Mouse (Mus musculus) gastrocnemius, adult 2 months (tissue): ENCODE data around the gene Nmnat1. TPM values are rescaled to one million over a fixed set of nuclear protein-coding genes. Genes with fewer than 3 reads are reported as not detected.

Source experiments
- DNase-seq: peaks from one replicate; pipeline ENCODE4 v3.0.0; 2022
- H3K27ac ChIP-seq: fragments of 200-600 bp; 2 replicates; pipeline ENCODE4 v1.8.1; 2022; ENCODE audit warnings: mild to moderate bottlenecking
- H3K4me3 ChIP-seq: fragments of 200-600 bp; 2 replicates; pipeline ENCODE4 v1.8.1; 2022; ENCODE audit warnings: mild to moderate bottlenecking, moderate library complexity
- CTCF ChIP-seq: fragments of 200-600 bp; IDR thresholded peaks from 2 replicates; pipeline ENCODE4 v1.8.1; 2022; ENCODE audit warnings: antibody characterized with exemption, mild to moderate bottlenecking, moderate library complexity
- intact Hi-C: fragments of 180-260 bp; cut with DNase I; formaldehyde crosslinking; loops from one replicate; pipeline ENCODE4 v1.15.1; 2025
- total RNA-seq, 2 experiments: library from RNA; stranded (reverse); gene quantifications; 2 replicates each; pipeline ENCODE4 v1.2.3; 2021

The Nmnat1 gene
- total RNA-seq, 2 experiments from 2014 or later = 30.0 to 32.7 TPM

DNA sequence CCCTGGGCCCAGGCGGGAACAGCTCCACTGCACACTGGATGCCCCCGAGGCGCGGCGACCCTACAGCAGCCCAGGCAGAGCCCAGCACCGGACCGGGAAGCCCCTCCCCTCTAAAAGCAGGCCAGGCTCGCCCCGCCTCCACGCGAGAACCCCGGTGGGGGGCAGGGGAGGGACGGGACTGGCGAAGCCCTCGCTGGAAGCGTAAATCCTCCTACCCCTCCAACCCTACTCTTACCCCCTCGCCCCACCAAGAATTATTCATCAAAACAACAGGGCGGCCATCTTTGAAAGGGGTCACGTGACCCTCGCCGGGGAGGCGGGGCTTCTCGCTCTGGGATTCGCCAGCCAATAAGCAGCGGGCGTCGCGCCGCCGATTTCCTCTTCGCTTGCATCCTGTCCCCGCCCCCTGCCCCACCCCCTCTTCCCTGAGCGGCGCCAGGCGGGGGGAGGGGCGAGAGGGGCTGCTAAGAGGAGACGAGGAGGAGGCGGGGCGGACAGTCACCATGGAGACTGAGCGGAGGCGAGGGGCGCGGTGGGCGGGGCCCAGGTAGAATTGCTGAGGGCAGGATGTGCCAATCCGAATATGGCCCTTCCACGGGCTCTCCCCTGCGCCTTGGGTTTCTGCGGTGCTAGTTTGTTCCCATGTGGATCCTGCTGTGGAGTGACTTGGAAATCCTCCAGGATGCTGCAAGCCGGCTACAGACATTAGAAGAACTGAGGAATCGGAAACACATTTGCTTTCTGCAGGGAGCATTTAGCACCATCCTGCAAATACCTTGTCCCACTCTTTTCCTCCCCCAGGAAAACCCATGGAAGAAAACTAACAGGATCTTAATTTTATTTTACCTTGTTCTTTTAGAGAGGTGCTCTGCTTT is 58.4 kb downstream of the Nmnat1 start, which contains the start of gene Ube4b:
Gene Ube4b (minus strand): TSS at position 425 of the 875 bp plus-strand sequence.
- intact Hi-C loops = no loop called here
- no peak for TF ChIP-seq CTCF
- Histone ChIP-seq H3K4me3 (peak within 1 kb of the TSS; percentile 99), H3K27ac (peak within 1 kb of the TSS; percentile 99)
- DNase-seq = peak; percentile 97

DNA sequence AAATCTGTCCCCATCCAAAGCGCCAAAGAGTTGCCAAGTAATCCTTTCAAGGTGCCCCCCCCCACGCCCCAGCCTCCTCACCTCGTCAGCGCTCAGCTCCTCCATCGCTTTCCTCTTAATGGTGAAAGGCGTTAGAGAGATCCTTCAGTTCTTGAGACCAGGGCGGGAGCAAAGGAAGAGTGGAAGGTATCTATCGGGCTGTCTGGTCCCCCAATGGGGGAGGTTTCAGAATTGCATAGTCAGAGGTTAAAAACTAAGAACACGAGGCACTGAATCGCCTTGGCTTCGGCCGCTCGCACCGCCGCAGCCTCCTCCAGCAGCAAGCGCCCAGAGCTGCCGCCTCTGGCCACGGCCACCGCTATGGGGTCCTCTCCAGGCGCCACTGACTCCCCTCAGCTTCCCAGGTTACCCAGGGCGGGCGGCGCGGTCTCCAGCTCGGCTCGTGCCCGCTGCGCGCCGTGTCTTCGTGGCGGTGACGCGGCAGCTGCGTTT is 59.2 kb downstream of the Nmnat1 start:
- Histone ChIP-seq H3K27ac (peak overlapping the region; percentile 99), H3K4me3 (peak overlapping the region; percentile 99)
- TF ChIP-seq CTCF = no peak
- intact Hi-C loops = no loop called here
- peak; percentile 59 for DNase-seq

DNA sequence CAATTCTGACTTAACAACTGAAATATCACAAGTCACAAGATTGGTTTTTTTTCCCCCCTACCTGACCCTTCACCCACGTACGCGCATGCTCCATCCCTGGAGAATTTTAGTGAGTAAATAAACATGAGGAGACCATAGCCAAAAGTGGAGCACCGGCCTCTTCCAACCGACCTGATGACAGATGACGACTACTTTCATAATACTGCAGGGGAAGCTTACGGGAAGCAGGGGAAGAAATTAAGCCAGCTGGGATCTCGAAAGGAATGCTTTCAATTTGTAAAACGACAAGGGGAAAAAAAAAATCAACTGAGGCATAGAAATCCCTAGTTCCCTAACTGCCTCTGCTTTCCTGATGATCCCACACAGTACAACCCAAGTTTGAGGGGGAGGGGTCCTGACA is 60.2 kb downstream of the Nmnat1 start:
- TF ChIP-seq CTCF = no peak
- peak overlapping the region; percentile 99 for H3K4me3 ChIP-seq
- DNase-seq = no peak
- H3K27ac ChIP-seq = peak overlapping the region; percentile 99
- intact Hi-C loops = no loop called here

DNA sequence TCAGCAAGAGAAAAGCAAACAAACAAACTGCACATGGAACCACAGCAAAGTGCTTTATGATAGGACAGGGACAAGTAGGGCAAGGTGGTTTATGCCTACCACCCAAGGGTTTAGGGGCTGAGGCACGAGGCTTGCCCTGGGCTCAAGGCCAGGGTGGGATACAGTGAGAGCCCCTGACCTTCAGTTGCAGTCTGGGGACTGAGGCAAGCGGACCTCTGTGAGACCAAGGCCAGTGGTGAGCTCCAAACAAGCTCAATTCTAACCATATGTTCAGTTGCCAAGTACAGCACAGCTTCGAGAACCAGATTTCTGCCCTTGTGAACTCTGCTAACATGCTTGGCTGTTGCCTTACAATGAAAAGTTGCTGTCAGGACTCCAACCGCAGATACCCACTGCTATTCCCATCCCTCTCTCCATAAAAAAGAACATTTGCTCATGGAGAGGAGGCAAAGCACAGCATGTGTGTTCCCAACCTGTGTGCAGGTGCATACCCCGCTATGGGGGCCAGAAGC is 67.1 kb downstream of the Nmnat1 start:
- no peak overlapping the region for H3K4me3 ChIP-seq
- peak overlapping the region; percentile 83 for H3K27ac ChIP-seq
- no peak for TF ChIP-seq CTCF
- intact Hi-C loops = no loop called here
- no peak for DNase-seq

Other genes starting within 250 kb of the Nmnat1 start
- 100 to 1,000 TPM; 256 to 358 TPM for gene Kif1b, start 177.5 kb downstream of the Nmnat1 start, total RNA-seq
- 10 to 100 TPM; 31.1 to 35.9 TPM for gene Ube4b, start 58.5 kb downstream of the Nmnat1 start, total RNA-seq
- gene Rbp7, start 30.2 kb downstream of the Nmnat1 start, total RNA-seq = 10 to 100 TPM in 1 of 2 experiments, 1 to 10 TPM in 1; 7.9 to 21.0 TPM
- gene Tmem274, start 7.8 kb downstream of the Nmnat1 start, total RNA-seq = not detected
- 10 to 100 TPM; 13.1 to 16.1 TPM for gene Lzic, start within 50 bp of the Nmnat1 start, total RNA-seq
- gene Ctnnbip1, start 33.0 kb upstream of the Nmnat1 start, total RNA-seq = 10 to 100 TPM; 19.0 to 21.4 TPM
- 10 to 100 TPM; 24.0 to 38.2 TPM for gene Clstn1, start 101.3 kb upstream of the Nmnat1 start, total RNA-seq
- 1 to 10 TPM; 8.9 to 9.1 TPM for gene Pik3cd, start 217.4 kb upstream of the Nmnat1 start, total RNA-seq